10 mouse cellular contexts compared by ENCODE assay signal in the genomic region with DNA sequence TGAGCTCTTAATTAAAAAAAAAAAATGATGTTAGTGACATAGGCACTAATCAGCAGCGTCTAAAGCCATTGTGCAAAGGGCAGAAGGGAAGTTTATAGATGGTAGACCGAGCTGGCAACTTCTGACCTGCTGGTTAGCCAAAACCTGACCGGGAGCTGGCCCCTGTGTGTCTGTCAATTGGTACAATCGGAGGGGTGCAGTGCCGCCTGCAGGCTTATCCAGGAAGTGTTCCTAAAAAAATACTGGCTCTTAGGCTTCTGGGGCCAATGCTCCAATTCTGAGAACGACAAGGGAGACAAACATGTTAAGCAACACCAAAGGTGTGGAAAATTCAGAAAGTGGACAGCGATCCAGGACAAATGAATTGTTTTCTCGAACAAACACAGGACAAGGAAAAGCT. TPM values are rescaled to one million over a fixed set of nuclear protein-coding genes. Genes with fewer than 3 reads are reported as not detected.
DNase-seq lines count a peak whose midpoint lies in the region; ATAC-seq and TF ChIP-seq lines count a peak whose summit lies in the region.
"Had no signal": no experiment of that assay in that cellular context is flagged by ENCODE, and none has a peak within 500 bp of the region (broad histone marks: within the 10 kb centered on the region; RNA-seq: fewer than 3 reads in every experiment).

No protein-coding gene starts in this region.

- H3K9ac ChIP-seq in liver, embryonic 13.5 days = no peak overlapping the region
- no peak overlapping the region for H3K9ac ChIP-seq in intestine, embryonic 16.5 days (ENCODE audit: low read depth, low read length)
- no peak overlapping the region for H3K9ac ChIP-seq in forebrain, embryonic 14.5 days (ENCODE audit: low read length)
- H3K9ac ChIP-seq: heart, embryonic 13.5 days; midbrain, embryonic 12.5 days had no signal

- TF ChIP-seq CTCF in gastrocnemius, adult 2 months (IDR thresholded peaks at IDR 0.05) = peak; percentile 42
- TF ChIP-seq CTCF in spleen, adult 2 months (IDR thresholded peaks at IDR 0.05; ENCODE audit: extremely low read depth, insufficient read depth, insufficient read length, insufficient replicate concordance) = peak; percentile 13; the same call in 1 of the 2 replicates

- no peak overlapping the region for H3K4me3 ChIP-seq in gastrocnemius, adult 2 months
- no peak overlapping the region for H3K4me3 ChIP-seq in spleen, adult 2 months (ENCODE audit: extremely low read depth, insufficient read depth, insufficient read length)
- H3K4me3 ChIP-seq in liver, embryonic 13.5 days (replicated peaks) = no peak overlapping the region
- H3K4me3 ChIP-seq in intestine, embryonic 16.5 days (ENCODE audit: low read length) = no peak overlapping the region
- H3K4me3 ChIP-seq in forebrain, embryonic 14.5 days (ENCODE audit: low read depth, low read length) = no peak overlapping the region
- H3K4me3 ChIP-seq: heart, embryonic 13.5 days; midbrain, embryonic 12.5 days had no signal

- H3K4me2 ChIP-seq in liver, embryonic 13.5 days = no peak overlapping the region
- no peak overlapping the region for H3K4me2 ChIP-seq in intestine, embryonic 16.5 days (ENCODE audit: low read depth, low read length)
- H3K4me2 ChIP-seq in forebrain, embryonic 14.5 days (ENCODE audit: low read length) = no peak overlapping the region
- H3K4me2 ChIP-seq: heart, embryonic 13.5 days; midbrain, embryonic 12.5 days had no signal

- no peak for DNase-seq in gastrocnemius, adult 2 months
- DNase-seq in gastrocnemius, postnatal 25 days = no peak
- DNase-seq in spleen, adult 2 months (ENCODE audit: low read depth in 1 of 2, low spot score in 2 of 2) = no peak
- DNase-seq in spleen, adult 12 weeks (ENCODE audit: low spot score) = no peak
- DNase-seq in liver, embryonic 13.5 days = peak; percentile 16
- peak; percentile 61 for DNase-seq in thymus, postnatal 4 days
- DNase-seq in forebrain, embryonic 14.5 days (ENCODE audit: low spot score) = no peak

- no peak for ATAC-seq in liver, embryonic 13.5 days (ENCODE audit: low read depth)
- no peak for ATAC-seq in intestine, embryonic 16.5 days
- ATAC-seq in forebrain, embryonic 14.5 days = no peak

- no peak overlapping the region for H3K27ac ChIP-seq in gastrocnemius, adult 2 months
- no peak overlapping the region for H3K27ac ChIP-seq in spleen, adult 2 months (ENCODE audit: insufficient read depth, low read length)
- H3K27ac ChIP-seq in liver, embryonic 13.5 days = no peak overlapping the region
- no peak overlapping the region for H3K27ac ChIP-seq in intestine, embryonic 16.5 days (ENCODE audit: low read length)
- no peak overlapping the region for H3K27ac ChIP-seq in forebrain, embryonic 14.5 days (ENCODE audit: low read depth, low read length)
- H3K27ac ChIP-seq: heart, embryonic 13.5 days; midbrain, embryonic 12.5 days had no signal

- no peaks in the 10 kb centered on the region for H3K9me3 ChIP-seq in liver, embryonic 13.5 days (replicated peaks)
- H3K9me3 ChIP-seq in intestine, embryonic 16.5 days (ENCODE audit: control insufficient read depth, low read length) = no peaks in the 10 kb centered on the region
- H3K9me3 ChIP-seq in forebrain, embryonic 14.5 days (replicated peaks; ENCODE audit: control insufficient read depth, low read length) = no peaks in the 10 kb centered on the region
- H3K9me3 ChIP-seq: heart, embryonic 13.5 days; midbrain, embryonic 12.5 days had no signal

- TF ChIP-seq POLR2A in spleen, adult 2 months (IDR thresholded peaks at IDR 0.05; ENCODE audit: low read depth, low read length) = no peak

- H3K36me3 ChIP-seq in spleen, adult 2 months (ENCODE audit: control insufficient read depth, insufficient read depth, low read length) = no peaks in the 10 kb centered on the region
- H3K36me3 ChIP-seq in liver, embryonic 13.5 days = no peaks in the 10 kb centered on the region
- no peaks in the 10 kb centered on the region for H3K36me3 ChIP-seq in intestine, embryonic 16.5 days (ENCODE audit: control insufficient read depth, insufficient read depth, low read length)
- no peaks in the 10 kb centered on the region for H3K36me3 ChIP-seq in forebrain, embryonic 14.5 days (ENCODE audit: control insufficient read depth, insufficient read depth, low read length)
- H3K36me3 ChIP-seq: heart, embryonic 13.5 days; midbrain, embryonic 12.5 days had no signal

- intact Hi-C loops in gastrocnemius, adult 2 months (cut with DNase I) = no loop called here

- 42% methylated on average over 8 of the region's 8 CpGs for WGBS in spleen, adult 2 months
- 24% methylated on average over 8 of the region's 8 CpGs for WGBS in liver, embryonic 13.5 days (ENCODE audit: insufficient replicate concordance)
- 29% methylated on average over 8 of the region's 8 CpGs for WGBS in intestine, embryonic 16.5 days
- 25% methylated on average over 8 of the region's 8 CpGs for WGBS in forebrain, embryonic 14.5 days

- no peaks in the 10 kb centered on the region for H3K27me3 ChIP-seq in spleen, adult 2 months (ENCODE audit: control insufficient read depth, insufficient read depth, low read length)
- H3K27me3 ChIP-seq in liver, embryonic 13.5 days = 0 out of 2 replicates have a peak, but pooled peaks cover 6% of the 10 kb centered on the region
- no peaks in the 10 kb centered on the region for H3K27me3 ChIP-seq in intestine, embryonic 16.5 days (replicated peaks; ENCODE audit: control insufficient read depth, insufficient read depth, low read length)
- H3K27me3 ChIP-seq in forebrain, embryonic 14.5 days (replicated peaks; ENCODE audit: control insufficient read depth, insufficient read depth, low read length) = no peaks in the 10 kb centered on the region

- H3K4me1 ChIP-seq in spleen, adult 2 months (ENCODE audit: control insufficient read depth, insufficient read depth, insufficient read length) = no peaks in the 10 kb centered on the region
- peaks cover 6% of the 10 kb centered on the region for H3K4me1 ChIP-seq in liver, embryonic 13.5 days (replicated peaks)
- 0 out of 2 replicates have a peak, but pooled peaks cover 2% of the 10 kb centered on the region for H3K4me1 ChIP-seq in intestine, embryonic 16.5 days (ENCODE audit: control insufficient read depth, insufficient read depth, low read length)
- H3K4me1 ChIP-seq in forebrain, embryonic 14.5 days (ENCODE audit: control insufficient read depth, insufficient read depth, low read length) = 0 out of 2 replicates have a peak, but pooled peaks cover 4% of the 10 kb centered on the region
- H3K4me1 ChIP-seq: heart, embryonic 13.5 days had no signal

RNA-seq across cellular contexts. Expression of a gene that starts 24.7 kb away (rescaled TPM):
- total RNA-seq in gastrocnemius, adult 2 months (2021) = 10 to 100 TPM; 19.3 to 19.6 TPM
- 10 to 100 TPM; 18.2 to 23.7 TPM for total RNA-seq in gastrocnemius, postnatal 25 days (2021)
- 2.5 and 3.6 TPM in 2 replicates for polyA plus RNA-seq in spleen, adult 2 months (2012; rRNA removed)
- 0.45 and 0.53 TPM in 2 replicates for polyA plus RNA-seq in liver, embryonic 13.5 days (2015; fragmentation: Nextera tagmentation; extraction: Ambion mirVana)
- polyA plus RNA-seq in intestine, embryonic 16.5 days (2015; fragmentation: Nextera tagmentation; extraction: Ambion mirVana) = 1.6 TPM in 2 replicates
- polyA plus RNA-seq in forebrain, embryonic 14.5 days (2014; fragmentation: Nextera tagmentation; extraction: Ambion mirVana) = 0.89 and 1.5 TPM in 2 replicates

Comparison
In these comparisons a context has a peak if more than half of its experiments do, and no peak if none do; other contexts are left out.
1. DNase-seq: peak in liver, embryonic 13.5 days (single experiment) and thymus, postnatal 4 days (single experiment); none in gastrocnemius, adult 2 months (single experiment), gastrocnemius, postnatal 25 days (single experiment), spleen, adult 2 months (0 of 2), spleen, adult 12 weeks (single experiment) and forebrain, embryonic 14.5 days (single experiment).